Mouse (Mus musculus): Measurements from ENCODE around the gene Nlrp5.
"Not testable (repeated sequence)": the region's sequence is repeated elsewhere in the genome, so short reads cannot be mapped to it uniquely, and the experiment has no call there.

Gene Nlrp5

DNA sequence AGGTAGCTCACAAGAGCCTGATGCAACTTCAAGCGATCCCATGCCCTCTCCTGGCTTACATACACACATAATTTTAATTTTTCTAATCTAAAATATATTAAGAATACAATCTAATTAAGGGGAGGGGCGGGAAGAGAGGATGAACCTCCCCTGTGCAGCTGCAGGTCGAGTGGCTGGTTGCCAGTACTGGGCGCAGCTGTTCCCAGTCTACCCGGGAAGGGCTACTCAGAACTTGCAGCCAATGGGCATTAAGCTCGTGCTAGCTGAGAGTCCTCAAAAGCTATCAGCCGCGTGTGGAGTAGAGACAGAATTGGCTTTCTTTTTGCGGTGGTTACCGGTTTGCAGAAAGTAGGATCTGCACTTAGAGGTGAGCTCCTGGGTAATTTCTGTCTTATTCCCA lies at the start of gene Nlrp5:
Gene Nlrp5 (plus strand): TSS at position 301 of the 400 bp plus-strand sequence.
- no peak for DNase-seq (ENCODE audit: low read depth, low spot score)

DNA sequence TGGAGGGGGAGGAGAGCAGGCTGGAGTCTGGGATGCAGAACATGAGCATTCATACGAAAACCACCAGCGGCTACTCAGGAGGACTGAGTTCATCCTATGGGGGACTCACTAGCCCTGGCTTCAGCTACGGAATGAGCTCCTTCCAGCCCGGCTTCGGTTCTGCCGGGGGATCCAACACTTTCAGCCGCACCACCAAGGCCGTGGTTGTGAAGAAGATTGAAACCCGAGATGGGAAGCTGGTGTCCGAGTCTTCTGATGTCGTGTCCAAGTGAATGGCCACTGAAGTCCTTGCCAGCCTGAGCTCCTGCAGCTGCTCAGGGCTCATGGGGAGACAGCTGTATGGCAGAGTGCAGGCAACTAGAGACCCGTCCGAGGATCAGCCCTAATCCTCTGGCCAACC lies 27.4 kb upstream of the Nlrp5 start:
- DNase-seq (ENCODE audit: low read depth, low spot score): not testable (repeated sequence)

DNA sequence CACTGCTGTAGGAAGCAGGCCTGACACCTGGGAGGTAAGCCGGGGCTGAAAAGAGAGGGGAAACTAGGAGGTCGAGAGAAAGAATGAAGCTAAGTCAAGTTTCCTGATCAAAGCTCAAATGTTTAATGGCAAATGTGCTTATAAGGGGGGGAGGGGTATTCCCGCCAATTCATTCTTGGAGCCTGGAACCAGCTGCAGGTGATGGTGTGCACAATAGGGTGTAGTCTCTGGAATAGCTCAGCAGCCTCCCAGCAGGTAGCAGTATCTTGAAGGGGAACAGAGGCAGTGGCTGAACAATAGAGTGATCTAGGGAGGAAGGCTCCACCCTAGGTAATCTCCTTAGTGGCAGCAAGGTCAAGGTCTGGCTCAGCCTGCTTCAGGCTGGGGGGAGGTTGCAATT lies 84.5 kb downstream of the Nlrp5 start:
- DNase-seq (ENCODE audit: low read depth, low spot score): not testable (repeated sequence)

DNA sequence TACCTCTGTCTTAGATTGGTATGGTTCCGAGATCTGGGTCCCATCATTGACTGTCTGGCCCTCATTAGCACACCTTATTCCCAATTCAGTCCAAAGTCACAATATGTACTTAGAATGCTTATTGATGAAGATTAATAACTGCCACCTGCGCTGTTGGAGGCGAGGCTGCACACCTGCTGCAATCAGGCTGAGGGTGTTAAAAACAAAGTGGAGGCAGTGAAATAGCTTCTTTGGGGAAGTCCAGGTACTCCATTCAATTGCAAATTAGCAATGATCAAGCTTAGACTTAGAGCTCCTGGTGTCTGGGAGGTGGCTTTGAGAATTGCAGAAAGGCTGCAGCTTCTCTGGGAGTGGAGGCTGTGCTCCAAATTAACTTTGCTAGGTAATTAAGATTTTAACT lies 85.1 kb downstream of the Nlrp5 start:
- DNase-seq (ENCODE audit: low read depth, low spot score): not testable (repeated sequence)

DNA sequence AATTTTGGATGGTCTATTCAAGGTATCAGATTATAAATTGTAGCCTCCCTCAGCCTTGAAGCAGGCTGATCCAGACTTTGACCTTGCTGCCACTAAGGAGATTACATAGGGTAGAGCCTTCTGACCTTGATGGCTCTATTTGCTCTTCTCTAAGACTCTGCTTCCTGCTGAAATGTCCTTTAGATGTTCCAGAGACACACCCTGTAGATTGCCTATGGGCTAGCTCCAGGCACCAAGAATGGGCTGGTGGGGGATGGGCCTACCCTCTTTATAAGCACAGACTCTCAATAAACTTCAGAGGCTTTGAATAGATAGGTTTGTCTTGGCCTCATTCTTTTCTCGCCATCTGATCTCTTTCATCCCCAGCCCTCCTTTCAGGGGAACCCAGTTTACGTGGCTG lies 87.2 kb downstream of the Nlrp5 start:
- DNase-seq (ENCODE audit: low read depth, low spot score): not testable (repeated sequence)

All from retina, adult 2 months (tissue).